Mouse (Mus musculus) ovary, adult 10 weeks (tissue): Measurements from ENCODE around the gene Lrp6. TPM values are rescaled to one million over a fixed set of nuclear protein-coding genes. Genes with fewer than 3 reads are reported as not detected.

Source experiments
- polyA plus RNA-seq: library from polyadenylated mRNA; stranded (reverse); fragments of 350-450 nt; fragmentation: Illumina TruSeq; extraction: RNeasy Lipid Tissue Mini Kit (QIAGEN cat#74804); gene quantifications from one replicate; pipeline ENCODE4 v1.2.3, GENCODE M21; 2014

Lrp6 gene
- polyA plus RNA-seq: 134 TPM

GRCm38 (mm10) chr6:134566818-134567485 lies at the start of gene Lrp6:
Gene Lrp6 (minus strand): TSS chr6:134566965.

Other genes with a start within 250 kb of the Lrp6 start
- 0.40 TPM for gene Bcl2l14, start 170.6 kb downstream of the Lrp6 start, polyA plus RNA-seq
- gene Mansc1, start 65.5 kb upstream of the Lrp6 start, polyA plus RNA-seq: 8.5 TPM
- gene Borcs5, start 72.5 kb upstream of the Lrp6 start, polyA plus RNA-seq: 4.0 TPM
- 48.9 TPM for gene Dusp16, start 225.7 kb upstream of the Lrp6 start, polyA plus RNA-seq